ENCODE assay signal across 11 mouse cellular contexts in genomic region chr2:127518273-127518672, GRCm38 (mm10). TPM values are rescaled to one million over a fixed set of nuclear protein-coding genes. Genes with fewer than 3 reads are reported as not detected.
DNase-seq lines count a peak whose midpoint lies in the region; ATAC-seq lines count a peak whose summit lies in the region.
"Had no signal": no experiment of that assay in that cellular context is flagged by ENCODE, and none has a peak within 500 bp of the region (broad histone marks: within the 10 kb centered on the region; RNA-seq: fewer than 3 reads in every experiment).

No protein-coding gene starts in this region.

- no peaks in the 10 kb centered on the region for H3K9me3 ChIP-seq in hindbrain, embryonic 10.5 days
- H3K9me3 ChIP-seq in hindbrain, embryonic 12.5 days (replicated peaks), result no peaks in the 10 kb centered on the region
- no peaks in the 10 kb centered on the region for H3K9me3 ChIP-seq in embryonic facial prominence, embryonic 15.5 days (replicated peaks)
- H3K9me3 ChIP-seq in neural tube, embryonic 15.5 days (replicated peaks), result no peaks in the 10 kb centered on the region
- H3K9me3 ChIP-seq: embryonic facial prominence, embryonic 12.5 days; G1E; liver, embryonic 13.5 days had no signal

- 60% methylated on average over 3 of the region's 3 CpGs for WGBS in hindbrain, embryonic 10.5 days
- 49% methylated on average over 3 of the region's 3 CpGs for WGBS in hindbrain, embryonic 12.5 days
- WGBS in embryonic facial prominence, embryonic 15.5 days, result 31% methylated on average over 3 of the region's 3 CpGs
- WGBS in neural tube, embryonic 15.5 days, result 38% methylated on average over 3 of the region's 3 CpGs

- H3K27ac ChIP-seq in hindbrain, embryonic 10.5 days, result 0 out of 2 replicates have a peak overlapping the region, but pooled peaks have one; percentile 14
- H3K27ac ChIP-seq in hindbrain, embryonic 12.5 days, result no peak overlapping the region
- no peak overlapping the region for H3K27ac ChIP-seq in embryonic facial prominence, embryonic 15.5 days (replicated peaks)
- no peak overlapping the region for H3K27ac ChIP-seq in neural tube, embryonic 15.5 days (replicated peaks)
- H3K27ac ChIP-seq: embryonic facial prominence, embryonic 12.5 days; liver, embryonic 13.5 days had no signal

- DNase-seq in hindbrain, embryonic 10.5 days (ENCODE audit: low spot score), result no peak
- DNase-seq in 416B (ENCODE audit: low read depth) (peak; percentile 62), MN1 (ENCODE audit: low spot score) (no peak)
- DNase-seq in heart, adult 11 months, result no peak
- DNase-seq: heart, adult 18-20 months; liver, embryonic 13.5 days had no signal

- H3K4me1 ChIP-seq in hindbrain, embryonic 10.5 days (replicated peaks), result peaks cover 51% of the 10 kb centered on the region
- peaks cover 29% of the 10 kb centered on the region for H3K4me1 ChIP-seq in hindbrain, embryonic 12.5 days
- H3K4me1 ChIP-seq in embryonic facial prominence, embryonic 15.5 days, result peaks cover 19% of the 10 kb centered on the region
- peaks cover 46% of the 10 kb centered on the region for H3K4me1 ChIP-seq in neural tube, embryonic 15.5 days

- H3K4me3 ChIP-seq in hindbrain, embryonic 10.5 days, result no peak overlapping the region
- H3K4me3 ChIP-seq in hindbrain, embryonic 12.5 days, result no peak overlapping the region
- H3K4me3 ChIP-seq in embryonic facial prominence, embryonic 15.5 days (replicated peaks), result no peak overlapping the region
- no peak overlapping the region for H3K4me3 ChIP-seq in neural tube, embryonic 15.5 days (replicated peaks)
- H3K4me3 ChIP-seq: embryonic facial prominence, embryonic 12.5 days; liver, embryonic 13.5 days had no signal

- H3K27me3 ChIP-seq in hindbrain, embryonic 10.5 days (ENCODE audit: insufficient read depth, poor library complexity, severe bottlenecking), result peaks cover 12% of the 10 kb centered on the region; the same call in 1 of the 2 replicates
- H3K27me3 ChIP-seq in hindbrain, embryonic 12.5 days, result 0 out of 2 replicates have a peak, but pooled peaks cover 4% of the 10 kb centered on the region
- H3K27me3 ChIP-seq in embryonic facial prominence, embryonic 15.5 days, result no peaks in the 10 kb centered on the region
- H3K27me3 ChIP-seq in neural tube, embryonic 15.5 days (replicated peaks), result no peaks in the 10 kb centered on the region
- H3K27me3 ChIP-seq: embryonic facial prominence, embryonic 12.5 days had no signal

- H3K36me3 ChIP-seq in hindbrain, embryonic 10.5 days, result no peaks in the 10 kb centered on the region
- no peaks in the 10 kb centered on the region for H3K36me3 ChIP-seq in hindbrain, embryonic 12.5 days
- no peaks in the 10 kb centered on the region for H3K36me3 ChIP-seq in embryonic facial prominence, embryonic 15.5 days
- no peaks in the 10 kb centered on the region for H3K36me3 ChIP-seq in neural tube, embryonic 15.5 days
- H3K36me3 ChIP-seq: embryonic facial prominence, embryonic 12.5 days; G1E; liver, embryonic 13.5 days had no signal

- no peak overlapping the region for H3K9ac ChIP-seq in hindbrain, embryonic 12.5 days
- H3K9ac ChIP-seq in embryonic facial prominence, embryonic 15.5 days, result no peak overlapping the region
- no peak overlapping the region for H3K9ac ChIP-seq in neural tube, embryonic 15.5 days (replicated peaks)
- H3K9ac ChIP-seq: embryonic facial prominence, embryonic 12.5 days; liver, embryonic 13.5 days had no signal

- ATAC-seq in hindbrain, embryonic 12.5 days (ENCODE audit: low FRiP score), result no peak
- ATAC-seq in embryonic facial prominence, embryonic 15.5 days (ENCODE audit: insufficient number of reproducible peaks, low FRiP score, low TSS enrichment, low read depth), result 0 out of 2 replicates have a peak, but pooled peaks have one; percentile 35
- ATAC-seq in neural tube, embryonic 15.5 days (ENCODE audit: low FRiP score), result no peak

- no peak overlapping the region for H3K4me2 ChIP-seq in hindbrain, embryonic 12.5 days (replicated peaks)
- no peak overlapping the region for H3K4me2 ChIP-seq in embryonic facial prominence, embryonic 15.5 days (replicated peaks)
- H3K4me2 ChIP-seq in neural tube, embryonic 15.5 days, result peak overlapping the region; percentile 61; the same call in 1 of the 2 replicates
- H3K4me2 ChIP-seq: embryonic facial prominence, embryonic 12.5 days; liver, embryonic 13.5 days had no signal

RNA-seq across cellular contexts. Expression of gene Kcnip3, which starts 3.6 kb away (rescaled TPM):
- polyA plus RNA-seq in hindbrain, embryonic 10.5 days (2016; fragmentation: Nextera tagmentation; extraction: Ambion mirVana), result 2.2 TPM in 2 replicates
- 1.4 and 3.5 TPM in 2 replicates for polyA plus RNA-seq in hindbrain, embryonic 12.5 days (2016; fragmentation: Nextera tagmentation; extraction: Ambion mirVana)
- polyA plus RNA-seq in embryonic facial prominence, embryonic 15.5 days (2015; fragmentation: Nextera tagmentation; extraction: Ambion mirVana), result 2.8 and 4.8 TPM in 2 replicates
- 6.5 and 9.3 TPM in 2 replicates for polyA plus RNA-seq in neural tube, embryonic 15.5 days (2015; fragmentation: Nextera tagmentation; extraction: Ambion mirVana)

RNA-seq across cellular contexts. Expression of gene Prom2, which starts 23.0 kb away (rescaled TPM):
- 0.65 and 0.85 TPM in 2 replicates for polyA plus RNA-seq in hindbrain, embryonic 10.5 days (2016; fragmentation: Nextera tagmentation; extraction: Ambion mirVana)
- 0.42 and 0.77 TPM in 2 replicates for polyA plus RNA-seq in hindbrain, embryonic 12.5 days (2016; fragmentation: Nextera tagmentation; extraction: Ambion mirVana)
- 8.9 and 11.2 TPM in 2 replicates for polyA plus RNA-seq in embryonic facial prominence, embryonic 15.5 days (2015; fragmentation: Nextera tagmentation; extraction: Ambion mirVana)
- 0.06 and 0.50 TPM in 2 replicates for polyA plus RNA-seq in neural tube, embryonic 15.5 days (2015; fragmentation: Nextera tagmentation; extraction: Ambion mirVana)
- polyA plus RNA-seq: G1E; liver, embryonic 13.5 days had no signal
